Mouse (Mus musculus) c-Kit-positive CD71-positive TER-119-positive erythroid progenitor cells, embryonic 14.5 days (primary cell): ENCODE results near the gene Gckr.

Experiments used
- DNase-seq: peaks from one replicate; pipeline ENCODE4 v3.0.0-alpha.2; 2013; ENCODE audit warnings: low spot score

The Gckr gene

DNA sequence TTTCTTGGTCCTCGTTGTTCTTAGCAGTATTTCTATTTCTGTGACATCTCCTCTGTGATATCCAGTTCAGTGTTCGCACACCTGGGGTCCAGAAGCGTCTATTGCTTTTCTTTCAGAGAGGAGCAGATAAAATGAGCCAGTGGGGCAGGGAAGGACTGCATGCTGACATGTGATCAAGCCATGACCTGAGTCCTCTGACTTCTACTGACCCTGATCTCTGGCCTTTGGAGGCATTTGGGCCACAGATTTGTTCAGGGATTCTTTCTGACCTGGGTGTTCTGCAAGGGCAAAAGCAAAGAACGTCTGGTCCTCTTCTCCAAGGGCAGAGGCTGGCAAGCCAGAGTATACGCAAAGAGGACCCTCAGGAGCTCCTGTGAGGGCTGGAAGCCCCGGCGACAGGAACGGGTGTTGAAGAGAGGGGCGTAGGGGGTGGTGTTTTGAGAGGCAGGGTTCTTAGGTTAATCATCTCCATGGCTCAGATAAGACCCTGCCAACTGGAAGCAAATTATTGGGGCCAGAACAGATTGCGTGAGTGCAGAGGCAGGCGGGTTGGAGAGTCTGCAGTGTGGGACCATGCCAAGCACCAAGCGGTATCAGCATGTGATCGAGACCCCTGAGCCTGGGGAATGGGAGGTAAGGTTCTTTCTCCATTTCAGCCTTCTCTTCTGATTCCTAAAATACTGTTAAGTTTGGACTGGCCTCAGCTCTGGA, at the start of gene Gckr:
Gene Gckr, plus strand, starts transcription at position 397 of the 711 bp plus-strand sequence.
- no peak for DNase-seq

DNA sequence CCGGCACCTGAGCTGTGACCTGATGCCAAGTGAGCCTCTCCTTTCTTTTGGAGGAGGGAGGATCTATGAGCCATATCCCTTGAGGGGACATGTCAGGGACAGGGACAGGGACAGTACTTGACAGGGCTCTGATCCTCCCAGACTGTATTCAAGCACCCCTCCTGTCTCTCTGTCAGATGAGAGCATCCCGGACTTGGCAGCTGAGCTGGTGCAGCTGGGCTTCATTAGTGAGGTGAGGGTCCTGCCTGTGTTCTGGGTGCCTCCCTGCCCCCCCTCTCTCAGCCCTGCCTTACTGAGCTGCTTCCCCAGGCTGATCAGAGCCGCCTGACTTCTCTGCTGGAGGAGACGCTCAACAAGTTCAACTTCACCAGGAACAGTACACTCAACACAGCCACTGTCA, 46.5 kb upstream of the Gckr start:
- DNase-seq, result no peak

DNA sequence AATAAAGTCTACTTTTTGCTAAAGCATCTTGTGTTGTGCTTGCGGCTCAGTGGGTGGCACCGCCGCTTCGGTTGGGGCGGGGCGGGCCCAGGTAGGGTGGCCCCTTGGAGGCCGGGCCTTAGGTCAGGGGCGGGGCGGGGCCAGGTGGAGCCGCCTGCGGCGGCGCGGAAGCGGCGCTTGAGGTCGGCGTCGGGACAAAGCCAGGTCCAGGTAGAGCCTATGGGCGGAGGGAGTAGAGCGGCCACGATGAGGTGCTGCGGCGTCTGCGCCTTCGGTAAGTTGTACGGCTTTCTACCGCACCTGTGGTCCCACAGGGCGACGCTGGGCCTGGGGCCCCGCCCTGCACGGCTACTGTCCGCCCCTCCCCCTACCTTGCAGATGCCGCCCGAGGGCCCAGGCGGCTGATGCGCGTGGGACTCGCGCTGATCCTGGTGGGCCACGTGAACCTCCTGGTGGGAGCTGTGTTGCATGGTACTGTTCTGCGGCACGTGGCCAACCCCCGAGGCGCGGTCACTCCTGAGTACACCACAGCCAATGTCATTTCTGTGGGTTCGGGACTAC, 45.6 kb upstream of the Gckr start, which contains the start of gene Krtcap3:
Gene Krtcap3, plus strand, starts transcription at position 151 of the 561 bp plus-strand sequence.
- DNase-seq, result no peak

DNA sequence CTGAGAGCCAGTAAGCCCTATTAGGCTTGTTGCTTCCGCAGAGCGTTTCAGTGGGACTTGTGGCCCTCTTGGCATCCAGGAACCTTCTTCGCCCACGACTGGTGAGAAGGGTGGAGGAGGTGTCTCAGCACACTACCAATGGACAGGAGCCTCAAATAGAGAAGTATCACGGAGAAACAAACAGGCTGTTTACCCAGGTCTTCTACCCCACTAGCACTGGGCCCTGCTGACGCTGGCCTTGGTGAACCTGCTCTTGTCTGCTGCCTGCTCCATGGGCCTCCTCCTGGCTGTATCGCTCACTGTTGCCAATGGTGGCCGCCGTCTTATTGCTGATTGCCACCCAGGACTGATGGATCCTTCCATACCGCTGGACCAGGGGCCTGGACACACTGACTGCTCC, 45.1 kb upstream of the Gckr start:
- no peak for DNase-seq

DNA sequence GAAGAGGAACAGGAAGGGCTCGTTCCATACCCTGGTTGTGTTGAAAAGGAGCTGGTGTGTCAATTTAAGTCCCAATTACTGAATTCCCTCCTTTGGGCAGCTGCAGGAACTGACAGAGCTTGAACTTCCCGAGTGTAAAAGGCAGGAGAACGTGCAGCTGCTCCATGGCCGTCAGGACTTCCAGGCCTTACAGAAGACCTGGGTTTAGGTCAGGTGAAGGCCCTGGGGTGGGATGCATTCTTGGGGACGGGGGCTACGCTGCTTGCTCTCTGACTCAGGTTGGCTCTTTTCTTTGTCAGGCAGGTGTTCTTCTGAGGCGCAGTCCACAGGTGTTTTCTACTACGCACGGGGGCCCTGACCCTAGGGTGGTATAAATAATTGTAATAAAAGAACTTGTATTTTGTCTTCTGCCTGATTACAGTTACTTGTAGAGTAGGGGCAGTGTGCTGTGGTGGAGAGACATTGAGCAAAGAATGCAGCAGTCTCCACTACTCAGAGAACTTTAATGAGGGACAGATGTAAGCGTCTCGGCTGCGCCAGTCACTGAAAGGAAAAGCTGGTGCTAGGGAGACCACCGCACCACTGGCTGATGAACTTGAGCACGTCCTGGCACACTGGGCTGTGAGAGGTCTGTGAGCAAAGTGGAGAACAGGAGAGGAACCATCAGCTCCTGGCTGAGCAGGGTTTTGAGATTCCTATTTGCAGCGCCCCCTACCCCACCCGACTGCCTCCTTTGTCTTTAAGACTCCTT, 44.3 kb upstream of the Gckr start:
- DNase-seq, result no peak

DNA sequence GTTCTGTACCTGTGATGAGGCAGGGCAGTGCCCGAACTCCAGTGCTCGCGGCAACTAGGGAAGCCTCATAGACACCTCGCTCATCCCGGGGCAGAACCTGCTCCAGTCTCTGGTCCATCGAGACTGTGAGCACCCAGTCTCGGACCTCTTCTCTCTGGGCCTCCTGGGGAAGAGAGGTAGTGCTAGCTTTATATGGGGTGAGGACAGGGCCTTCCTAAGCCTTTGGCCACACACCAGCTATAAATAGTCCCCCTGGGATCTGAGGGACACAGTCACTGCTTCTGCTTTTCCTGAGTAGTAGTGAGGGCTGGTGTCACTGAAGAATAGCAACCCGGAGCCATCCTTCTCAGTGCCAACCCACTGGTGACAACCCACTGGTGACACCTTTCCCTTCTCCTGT, 43.4 kb upstream of the Gckr start:
- DNase-seq, result no peak

DNA sequence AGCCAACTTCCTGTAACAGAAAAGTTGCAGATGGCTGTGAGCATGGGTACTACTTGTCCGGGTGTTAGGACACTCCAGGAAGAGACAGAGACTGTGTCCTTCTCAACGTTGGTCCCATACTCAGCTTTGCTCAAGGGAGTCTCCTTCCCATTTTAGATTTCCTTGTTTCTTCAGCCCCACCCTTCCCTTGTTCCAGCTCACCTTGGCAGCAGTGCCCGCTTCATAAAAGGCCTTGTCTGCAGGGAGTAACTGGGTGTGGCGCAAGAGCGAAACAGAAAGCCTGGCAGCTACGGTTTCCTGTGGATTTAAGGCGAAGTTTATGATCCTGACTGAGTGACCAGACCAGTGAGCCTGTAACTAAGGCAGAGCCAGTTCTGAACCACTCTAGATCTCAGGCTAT, 42.8 kb upstream of the Gckr start:
- no peak for DNase-seq

DNA sequence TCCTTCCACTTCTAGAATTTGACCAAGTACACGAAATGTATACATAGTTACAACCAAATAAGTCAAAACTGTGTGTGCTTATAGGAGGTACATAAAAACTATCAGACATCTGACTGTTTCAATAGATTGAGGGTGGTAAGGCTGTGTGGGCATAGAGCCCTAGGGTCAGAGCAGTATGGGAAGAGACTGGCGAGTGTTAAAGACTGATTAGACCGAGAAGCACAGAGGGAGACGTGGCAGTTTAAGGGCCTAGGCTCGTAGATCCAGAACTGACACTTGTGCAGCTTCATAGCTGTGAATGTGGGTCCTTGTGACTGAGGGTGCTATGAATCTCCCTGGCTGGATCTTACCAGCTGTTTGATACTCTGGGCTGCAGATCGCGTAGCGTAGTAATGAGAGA, 42.3 kb upstream of the Gckr start:
- DNase-seq, result no peak

DNA sequence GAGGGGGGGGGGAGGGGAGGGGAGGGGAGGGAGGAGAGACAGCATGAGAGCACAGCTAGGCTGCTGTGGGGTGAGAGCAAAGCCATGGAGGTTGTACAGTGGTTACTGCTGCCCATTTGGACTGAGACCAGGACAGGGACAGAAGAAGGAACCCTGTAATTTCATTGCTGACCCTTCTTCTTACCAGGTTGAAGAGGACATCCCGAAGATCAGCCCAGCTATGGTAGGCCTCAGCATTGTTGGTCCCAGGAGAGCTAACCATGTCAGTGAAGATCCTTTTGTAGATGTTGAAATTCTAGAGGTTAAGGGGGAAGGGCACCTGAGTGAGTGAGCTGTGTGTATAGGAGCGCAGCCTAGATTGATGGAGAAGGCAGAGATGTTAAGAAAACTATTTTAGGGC, 41.9 kb upstream of the Gckr start:
- no peak for DNase-seq

DNA sequence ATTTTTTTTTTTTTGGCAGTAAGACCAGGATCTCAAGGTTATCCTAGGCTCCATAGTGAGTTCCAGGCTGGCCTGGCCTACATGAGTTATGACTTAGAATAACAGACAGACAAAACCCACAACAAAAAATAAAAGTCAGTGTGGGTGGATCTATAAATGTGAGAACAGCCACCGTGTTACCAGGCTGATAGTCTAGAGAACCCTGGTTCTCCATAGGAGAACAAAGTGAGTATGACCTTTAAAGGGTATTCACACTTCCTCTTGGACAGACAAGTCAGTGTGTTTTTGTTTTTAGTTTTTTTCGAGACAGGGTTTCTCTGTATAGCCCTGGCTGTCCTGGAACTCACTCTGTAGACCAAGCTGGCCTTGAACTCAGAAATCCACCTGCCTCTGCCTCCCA, 41.3 kb upstream of the Gckr start:
- no peak for DNase-seq

DNA sequence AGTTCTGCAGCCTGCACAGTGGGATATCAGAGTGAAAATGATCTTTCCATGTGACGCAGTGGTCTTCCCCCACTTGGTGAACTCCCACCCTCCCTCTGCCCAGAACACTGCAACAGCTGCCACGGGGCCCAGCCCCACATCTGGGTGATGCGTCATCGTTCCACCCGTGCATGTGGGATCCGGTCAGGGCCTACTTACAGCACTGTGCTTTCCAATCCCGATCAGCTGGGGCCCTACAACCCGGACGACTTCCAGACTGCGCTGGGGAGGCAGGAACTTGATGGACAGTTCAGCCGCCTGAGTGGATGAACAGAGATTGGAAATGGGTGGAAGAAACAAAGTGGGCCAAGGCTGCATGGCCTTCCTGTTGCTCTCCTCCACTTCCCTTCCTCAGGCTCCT, 39.6 kb upstream of the Gckr start:
- DNase-seq, result no peak

DNA sequence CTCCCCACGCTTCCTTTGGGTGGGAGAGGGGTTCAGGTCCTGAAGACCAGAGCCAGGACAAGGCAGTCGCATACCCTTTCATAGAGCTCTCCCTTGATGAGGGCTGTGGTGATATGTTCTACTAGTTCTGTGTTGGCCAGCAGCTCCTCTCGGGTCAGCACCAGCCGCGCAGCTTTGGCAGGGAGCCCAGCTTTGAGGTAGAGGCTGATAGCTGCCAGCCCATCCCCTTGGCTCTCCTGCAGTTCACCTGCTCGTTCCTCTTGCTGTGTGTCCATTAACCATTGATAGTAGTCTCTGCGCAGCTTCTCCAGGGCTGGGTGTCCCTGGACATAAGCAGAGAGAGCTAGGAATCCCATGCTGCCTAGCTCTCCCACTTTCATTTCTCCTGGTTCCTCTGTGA, 31.1 kb upstream of the Gckr start:
- DNase-seq, result no peak

DNA sequence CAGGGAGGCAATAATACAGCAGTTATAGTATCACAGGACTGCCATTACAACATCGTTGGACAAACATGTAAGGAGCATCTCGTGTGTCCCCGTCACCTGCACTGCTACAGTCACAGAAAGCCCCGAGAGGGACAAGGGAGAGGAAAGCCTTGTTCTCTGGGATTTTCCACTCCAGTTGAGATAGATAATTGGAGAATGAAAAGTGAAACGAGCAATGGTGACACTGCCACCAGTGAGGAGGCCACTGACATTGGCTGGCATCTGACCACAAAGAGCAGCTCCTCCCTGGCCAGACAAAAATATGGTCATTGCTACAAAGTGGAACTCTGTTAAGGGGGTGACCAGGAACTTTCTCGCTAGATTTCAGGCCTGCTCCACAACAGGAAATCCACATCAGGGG, 29.6 kb upstream of the Gckr start:
- no peak for DNase-seq

DNA sequence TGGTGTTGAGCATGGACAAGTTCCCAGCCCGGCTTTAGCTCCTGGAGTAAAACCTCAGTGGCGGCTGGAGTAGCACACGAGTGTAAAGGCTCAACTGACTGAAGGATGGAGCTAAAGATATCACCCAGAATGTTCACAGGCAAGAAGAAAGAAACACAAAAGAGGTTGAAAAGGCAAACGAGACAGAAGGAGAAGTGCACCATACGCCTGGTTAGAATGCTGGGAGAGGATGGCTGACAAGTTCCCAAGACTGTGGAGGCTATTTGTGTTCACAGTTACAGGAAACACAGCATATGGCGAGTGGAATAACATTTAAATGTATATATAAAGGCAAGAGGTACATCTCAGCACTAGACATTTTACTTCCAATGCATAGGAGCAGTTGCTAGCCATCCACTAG, 24.2 kb upstream of the Gckr start:
- DNase-seq, result no peak

DNA sequence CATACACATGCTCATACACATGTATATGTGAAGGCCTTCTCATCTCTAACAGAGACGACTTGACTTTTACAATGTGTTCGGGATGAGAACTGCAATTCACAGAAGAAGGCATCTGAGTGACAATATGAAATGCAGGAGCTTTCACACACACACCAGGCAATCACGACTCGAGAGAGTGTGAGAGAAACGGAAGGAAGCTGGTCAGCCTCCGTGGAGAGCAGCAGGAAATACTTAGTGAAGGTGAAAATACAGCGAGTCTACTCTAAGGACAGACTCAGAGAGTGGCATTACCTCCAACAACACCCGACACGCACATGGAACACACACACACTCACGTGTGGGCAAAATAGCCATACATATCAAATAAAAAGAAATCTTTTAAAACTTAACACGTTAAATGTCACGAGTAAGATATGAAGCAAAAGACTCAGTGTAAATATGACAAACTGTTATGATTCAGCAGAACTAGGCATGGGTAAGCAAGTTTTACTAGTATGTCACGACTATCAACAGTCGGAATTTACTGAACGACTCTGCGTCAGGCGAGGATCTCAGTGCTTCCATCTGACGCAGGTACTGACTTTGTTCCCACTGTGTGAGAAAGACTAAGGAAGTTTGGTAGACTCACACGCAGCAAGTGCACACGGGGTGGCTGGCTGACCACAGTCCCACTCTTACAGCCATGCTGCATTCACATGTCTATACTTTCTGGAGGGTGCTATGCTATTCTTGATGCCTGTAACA, 17.8 kb upstream of the Gckr start:
- no peak for DNase-seq

DNA sequence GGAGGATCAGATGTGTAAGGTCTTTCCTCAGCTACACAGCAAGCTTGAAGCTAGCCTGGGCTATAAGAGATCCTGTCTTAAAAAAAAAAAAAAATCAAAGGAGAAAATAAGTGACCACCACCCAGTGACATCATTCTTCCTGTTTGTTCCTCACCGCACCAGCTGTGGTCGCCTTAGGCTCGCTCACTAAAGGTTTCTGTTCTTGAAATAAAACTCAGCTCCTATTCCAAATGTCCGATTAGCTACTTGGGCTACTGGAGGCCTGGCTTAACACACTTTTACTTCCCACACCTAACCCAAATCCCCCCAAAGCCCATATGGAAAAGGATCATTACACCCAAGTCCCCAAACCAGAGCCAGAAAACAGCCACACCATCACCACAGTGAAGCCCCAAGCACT, 9.0 kb upstream of the Gckr start:
- DNase-seq, result no peak

DNA sequence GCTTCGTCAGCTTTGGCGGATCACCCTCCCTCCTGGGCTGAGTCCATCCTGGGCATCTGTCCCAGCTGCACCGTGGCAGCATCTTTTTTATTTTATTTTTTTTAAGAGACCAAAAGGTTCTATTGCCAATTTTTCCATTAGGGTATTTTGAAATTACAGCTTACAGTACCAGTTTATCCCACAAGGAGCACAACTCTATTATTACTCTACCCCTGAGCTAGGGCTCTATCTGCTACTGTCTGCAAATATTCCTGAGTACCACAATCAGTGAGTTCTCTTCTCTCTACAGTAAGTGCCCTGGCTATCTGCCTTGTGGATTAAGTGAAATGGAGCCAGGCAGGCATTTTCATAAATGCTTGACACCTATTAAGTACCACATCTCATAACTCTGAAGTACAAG, 8.6 kb upstream of the Gckr start:
- DNase-seq, result no peak

DNA sequence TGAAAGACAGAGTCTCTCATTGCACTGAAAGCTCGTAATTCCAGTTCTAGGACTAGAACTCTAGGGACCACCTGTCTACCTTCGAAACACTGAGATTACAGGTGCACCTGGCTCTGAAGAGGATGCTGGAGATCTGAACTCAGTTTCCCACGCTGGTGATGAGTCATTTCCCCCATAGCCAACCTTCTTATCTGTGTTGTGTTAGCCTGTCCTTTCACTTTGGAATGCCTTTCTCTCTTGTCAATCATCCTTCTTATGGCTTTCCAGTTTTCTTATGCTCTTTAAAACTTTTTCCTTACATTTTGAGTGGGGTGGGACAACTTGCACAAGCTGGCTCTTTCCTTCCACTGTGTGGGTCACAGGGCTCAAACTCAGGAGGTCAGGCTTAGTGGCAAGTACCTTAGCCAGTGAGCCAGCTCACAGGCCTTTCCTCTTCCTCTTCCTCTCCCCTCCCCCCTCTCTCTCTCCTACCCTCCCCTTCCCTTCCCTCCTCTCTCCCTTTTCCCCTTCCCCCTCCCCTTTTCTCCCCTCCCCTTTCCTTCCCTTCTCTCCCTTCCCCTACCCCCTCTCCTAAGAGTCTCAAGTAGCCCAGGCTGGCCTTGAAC, 7.5 kb upstream of the Gckr start:
- peak; percentile 14 for DNase-seq

DNA sequence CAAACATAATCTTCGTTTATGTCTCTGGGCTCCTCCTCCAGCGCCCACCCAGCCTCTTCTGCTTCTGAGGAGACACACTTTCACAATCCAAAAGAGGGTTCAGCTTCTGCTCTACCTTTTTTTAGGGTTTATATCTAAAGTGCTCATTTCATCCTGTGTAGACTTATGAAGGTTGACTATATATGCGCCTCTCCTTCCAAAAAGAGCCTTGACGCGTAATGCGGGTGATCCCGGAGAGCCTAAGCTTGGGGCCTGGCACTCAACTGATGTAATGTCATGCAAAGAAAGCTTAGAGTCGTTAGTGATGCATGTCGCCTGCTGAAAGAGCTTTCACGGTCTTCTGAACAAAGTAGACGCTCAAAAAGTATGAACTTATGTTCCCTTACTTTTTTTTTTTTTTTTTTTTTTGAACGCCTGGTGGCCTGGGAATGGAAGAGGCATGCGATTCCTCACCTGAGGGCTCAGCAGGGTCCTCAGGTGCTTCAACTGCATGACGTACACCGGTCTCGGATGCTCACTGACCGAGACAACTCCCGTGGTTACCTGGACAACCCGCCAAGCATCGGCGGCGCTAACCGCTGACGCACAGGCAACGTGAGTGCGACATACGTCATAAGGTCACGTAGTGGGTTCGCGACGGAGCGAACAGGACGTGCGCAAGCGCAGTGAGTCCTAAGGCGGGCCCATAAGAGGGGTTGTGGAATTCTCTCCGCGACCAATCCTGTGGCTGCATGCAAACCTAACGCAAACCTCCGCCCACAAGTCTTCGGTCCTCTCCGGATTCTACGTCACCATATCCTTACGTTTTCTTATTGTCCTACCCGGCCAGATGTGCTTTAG, 6.5 kb upstream of the Gckr start, which contains the start of gene Ift172:
Gene Ift172, minus strand, starts transcription at position 596 of the 840 bp plus-strand sequence.
- peak; percentile 98 for DNase-seq

DNA sequence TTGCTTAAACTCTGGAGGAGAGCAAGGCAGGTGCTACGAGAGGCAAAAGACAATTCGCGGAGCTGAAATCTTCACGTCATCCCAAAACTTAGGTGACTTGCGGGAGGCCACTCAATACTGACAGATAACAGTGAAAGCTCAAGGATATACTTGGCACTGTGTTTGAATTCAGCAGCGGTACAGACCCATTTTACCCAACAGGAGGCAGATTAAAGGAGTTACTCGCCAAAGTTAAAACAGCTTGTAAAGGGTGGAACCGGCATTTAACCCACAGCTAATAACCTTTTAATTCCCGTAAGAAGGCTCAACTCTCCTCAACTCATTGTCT, 5.9 kb upstream of the Gckr start:
- DNase-seq, result no peak

DNA sequence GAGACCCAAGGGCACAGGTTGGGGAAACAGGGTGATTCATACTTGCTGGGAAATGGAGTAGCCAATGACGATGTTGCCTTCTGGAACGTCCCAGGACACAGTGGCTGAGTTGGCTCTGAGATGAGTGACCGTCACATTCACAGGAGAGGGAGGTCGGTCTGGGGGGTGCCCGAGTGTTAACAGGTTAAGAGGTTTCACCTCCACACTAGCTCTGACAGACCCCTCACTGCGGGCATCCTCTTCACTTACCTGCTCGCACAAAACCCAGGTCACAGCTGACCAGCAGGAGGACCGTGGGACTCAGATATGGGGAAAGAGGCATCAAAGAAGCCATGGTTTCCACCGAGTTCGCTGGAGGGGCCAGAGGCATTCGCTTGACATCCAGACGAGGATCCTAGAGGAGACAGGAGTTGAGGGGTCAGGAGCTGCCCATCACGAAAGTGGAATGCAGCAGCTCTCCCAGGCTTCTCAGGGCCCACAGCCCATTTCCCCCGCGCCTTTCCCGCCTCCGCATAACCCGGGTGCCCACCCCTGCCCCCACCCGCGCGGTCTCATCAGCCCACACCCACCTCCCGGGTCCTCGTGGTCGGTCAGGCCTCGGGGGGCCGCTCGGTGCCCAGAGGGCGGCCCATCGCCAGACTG, 2.2 kb upstream of the Gckr start:
- DNase-seq, result no peak
